Mouse (Mus musculus) kidney, adult 2 months (tissue): ENCODE measurements at regions not wholly inside any gene's neighbourhood (a gene's known extent, or its start where the extent isn't known, plus 50 kb on each side); places are given as distances from the start of the nearest gene placed in this dataset.

Experiments
- CTCF ChIP-seq: fragments of 200-500 bp; conservative IDR thresholded peaks from 2 replicates; pipeline ENCODE4 v1.5.1; 2011; ENCODE audit warnings: low read depth, mild to moderate bottlenecking, control low read depth, low read length, moderate library complexity, mixed read lengths; ENCODE audit not compliant: insufficient read depth, insufficient read length
- POLR2A ChIP-seq: fragments of 200-500 bp; IDR thresholded peaks from one replicate; pipeline ENCODE4 v1.6.1; 2011; ENCODE audit warnings: low read depth, low read length, control low read depth

DNA sequence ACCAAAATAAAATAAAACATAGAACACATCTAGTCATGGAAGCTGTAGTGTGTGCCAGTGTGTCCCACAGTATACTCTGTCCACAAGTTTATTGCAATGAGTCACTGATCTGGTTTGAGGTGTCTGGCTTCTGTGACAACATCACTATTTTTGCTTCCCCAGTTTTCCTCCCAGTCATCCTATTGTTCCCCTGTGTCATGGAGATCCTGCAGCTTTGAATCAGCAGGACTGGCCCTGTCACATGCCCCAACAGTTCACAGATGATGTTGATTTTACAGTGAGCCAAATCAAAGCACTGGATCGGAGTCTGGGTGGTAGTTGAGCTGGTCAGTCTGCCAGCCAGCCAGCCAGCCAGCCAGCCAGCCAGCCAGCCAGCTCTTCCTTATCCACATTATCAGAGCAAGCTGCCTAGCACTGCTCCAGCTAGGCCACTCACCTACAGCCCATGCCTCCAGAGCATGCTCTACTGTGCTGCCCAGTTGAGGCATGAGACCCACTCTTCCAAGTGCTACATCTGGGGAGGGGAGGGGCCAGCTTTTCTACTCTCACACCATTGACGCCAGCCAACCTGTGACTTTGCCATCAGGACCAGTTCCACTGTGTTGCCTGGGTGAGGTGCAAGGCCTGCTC lies 619.1 kb upstream of the 4930452B06Rik start:
- no peak for TF ChIP-seq CTCF
- TF ChIP-seq POLR2A = no peak
